In genomic region chr16:32077648-32078407, GRCm38 (mm10) we compare ENCODE assay signal across 8 mouse cellular contexts. TPM values are rescaled to one million over a fixed set of nuclear protein-coding genes. Genes with fewer than 3 reads are reported as not detected.
A peak's percentile ranks its signal among the peaks of the same experiment; 100 is the strongest.
DNase-seq lines count a peak whose midpoint lies in the region; ATAC-seq and TF ChIP-seq lines count a peak whose summit lies in the region.

No protein-coding gene starts in this region.

- H3K9me3 ChIP-seq in neural tube, embryonic 13.5 days, result no peaks in the 10 kb centered on the region

- 0 out of 2 replicates have a peak, but pooled peaks cover 7% of the 10 kb centered on the region for H3K36me3 ChIP-seq in neural tube, embryonic 13.5 days

- DNase-seq in gastrocnemius, adult 2 months, result no peak
- no peak for DNase-seq in gastrocnemius, postnatal 36 days
- DNase-seq in thymus, postnatal 25 days, result peak; percentile 21
- no peak for DNase-seq in thymus, postnatal 4 days
- no peak for DNase-seq in cerebellum, adult 9-11 months
- no peak for DNase-seq in ovary, postnatal 10 days (ENCODE audit: low spot score)

- peak overlapping the region; percentile 97 for H3K9ac ChIP-seq in neural tube, embryonic 13.5 days

- peak overlapping the region; percentile 84 for H3K4me2 ChIP-seq in neural tube, embryonic 13.5 days

- H3K27ac ChIP-seq in gastrocnemius, adult 2 months, result peak overlapping the region; percentile 99
- peak overlapping the region; percentile 94; the same call in 1 of the 2 replicates for H3K27ac ChIP-seq in neural tube, embryonic 13.5 days (replicated peaks)

- peaks cover 31% of the 10 kb centered on the region for H3K4me1 ChIP-seq in neural tube, embryonic 13.5 days (replicated peaks)

- H3K27me3 ChIP-seq in neural tube, embryonic 13.5 days, result no peaks in the 10 kb centered on the region

- ATAC-seq in inflammation-experienced regulatory T-cells, adult 6 months, result peak; percentile 69
- no peak for ATAC-seq in neural tube, embryonic 13.5 days (ENCODE audit: low read depth)

- intact Hi-C loops in gastrocnemius, adult 2 months (cut with DNase I), result loop anchor here (2.0 kb wide), 1 partner anchor 75 kb away; the partner anchor contains the start of gene Senp5
- intact Hi-C loops in gastrocnemius, postnatal 36 days (cut with DNase I), result no loop called here

- H3K4me3 ChIP-seq in gastrocnemius, adult 2 months, result peak overlapping the region; percentile 95
- peak overlapping the region; percentile 97 for H3K4me3 ChIP-seq in neural tube, embryonic 13.5 days

- WGBS in neural tube, embryonic 13.5 days, result 12% methylated on average over 13 of the region's 13 CpGs

- TF ChIP-seq CTCF in gastrocnemius, adult 2 months (IDR thresholded peaks at IDR 0.05), result no peak

RNA-seq across cellular contexts. Expression of gene Pak2, which starts 1.3 kb away (rescaled TPM):
- total RNA-seq in gastrocnemius, adult 2 months (2021), result 10 to 100 TPM; 13.3 to 15.8 TPM
- 10 to 100 TPM; 12.0 to 13.0 TPM for total RNA-seq in gastrocnemius, postnatal 36 days (2021)
- 10 to 100 TPM; 60.2 to 67.4 (median 63.4) TPM for polyA plus RNA-seq in inflammation-experienced regulatory T-cells, adult 6 months (2017; shearing (Covaris generic))
- polyA plus RNA-seq in neural tube, embryonic 13.5 days (2015; fragmentation: Nextera tagmentation; extraction: Ambion mirVana), result 30.7 and 33.0 TPM in 2 replicates

RNA-seq across cellular contexts. Expression of gene Pigx, which starts 21.7 kb away (rescaled TPM):
- 10 to 100 TPM; 11.3 to 12.6 TPM for total RNA-seq in gastrocnemius, adult 2 months (2021)
- total RNA-seq in gastrocnemius, postnatal 36 days (2021), result 10 to 100 TPM in 1 of 2 experiments, 1 to 10 TPM in 1; 8.8 to 11.6 TPM
- polyA plus RNA-seq in inflammation-experienced regulatory T-cells, adult 6 months (2017; shearing (Covaris generic)), result 100 to 1,000 TPM; 117 to 133 (median 130) TPM
- 106 and 125 TPM in 2 replicates for polyA plus RNA-seq in neural tube, embryonic 13.5 days (2015; fragmentation: Nextera tagmentation; extraction: Ambion mirVana)

RNA-seq across cellular contexts. Expression of gene Cep19, which starts 21.8 kb away (rescaled TPM):
- 1 to 10 TPM; 8.3 to 8.4 TPM for total RNA-seq in gastrocnemius, adult 2 months (2021)
- 1 to 10 TPM; 7.8 to 9.4 TPM for total RNA-seq in gastrocnemius, postnatal 36 days (2021)
- polyA plus RNA-seq in inflammation-experienced regulatory T-cells, adult 6 months (2017; shearing (Covaris generic)), result 10 to 100 TPM; 32.4 to 45.8 (median 43.7) TPM
- polyA plus RNA-seq in neural tube, embryonic 13.5 days (2015; fragmentation: Nextera tagmentation; extraction: Ambion mirVana), result 48.7 and 51.2 TPM in 2 replicates
